Mouse (Mus musculus) C2C12 (cell line): ENCODE results near the gene Ttll6.

Experiments used
- CEBPB ChIP-seq: IDR thresholded peaks from one replicate; pipeline ENCODE4 v1.6.1; 2011; ENCODE audit warnings: low read depth, mild to moderate bottlenecking, control low read depth, moderate library complexity
- CTCF ChIP-seq: IDR thresholded peaks from one replicate; pipeline ENCODE4 v1.5.1; 2011; ENCODE audit not compliant: control insufficient read depth, insufficient read depth, insufficient read length
- MAX ChIP-seq: IDR thresholded peaks from one replicate; pipeline ENCODE4 v1.6.1; 2011; ENCODE audit warnings: mild to moderate bottlenecking, control low read depth
- MYOD1 ChIP-seq: IDR thresholded peaks from one replicate; pipeline ENCODE4 v1.6.1; 2011; ENCODE audit warnings: low read depth; ENCODE audit not compliant: control insufficient read depth, insufficient read length
- MYOG ChIP-seq: IDR thresholded peaks from one replicate; pipeline ENCODE4 v1.6.1; 2011; ENCODE audit not compliant: control insufficient read depth, insufficient read length; ENCODE audit errors: extremely low read depth
- USF1 ChIP-seq: IDR thresholded peaks from one replicate; pipeline ENCODE4 v1.6.1; 2011; ENCODE audit warnings: low read depth, mild to moderate bottlenecking, control low read depth, moderate library complexity

DNA sequence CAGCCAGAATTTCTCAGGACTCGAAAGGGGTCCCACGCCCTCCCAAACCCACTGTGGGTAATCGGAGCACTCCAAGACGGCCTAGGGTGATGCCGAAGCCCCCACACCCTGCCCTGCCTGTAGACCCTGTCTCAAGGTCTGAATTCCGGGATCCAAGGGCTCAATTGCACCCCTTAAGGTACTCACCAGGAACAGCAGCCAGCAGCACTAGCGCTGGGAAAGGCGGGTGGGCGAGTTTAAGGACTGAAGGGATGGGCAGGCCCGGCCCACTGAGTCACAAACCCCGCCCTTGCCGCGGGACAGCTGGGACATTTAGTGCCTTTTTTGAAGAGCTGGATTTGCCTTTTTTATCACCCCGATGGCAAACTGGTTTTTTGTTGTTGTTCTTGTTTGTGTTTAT is 21.8 kb upstream of the Ttll6 start, which contains the start of gene Calcoco2:
- TF ChIP-seq CTCF (no peak), MYOG (no peak), USF1 (no peak), CEBPB (no peak), MAX (no peak), MYOD1 (no peak)
